Comparison of ENCODE assay signal across 10 mouse cellular contexts in the genomic region with DNA sequence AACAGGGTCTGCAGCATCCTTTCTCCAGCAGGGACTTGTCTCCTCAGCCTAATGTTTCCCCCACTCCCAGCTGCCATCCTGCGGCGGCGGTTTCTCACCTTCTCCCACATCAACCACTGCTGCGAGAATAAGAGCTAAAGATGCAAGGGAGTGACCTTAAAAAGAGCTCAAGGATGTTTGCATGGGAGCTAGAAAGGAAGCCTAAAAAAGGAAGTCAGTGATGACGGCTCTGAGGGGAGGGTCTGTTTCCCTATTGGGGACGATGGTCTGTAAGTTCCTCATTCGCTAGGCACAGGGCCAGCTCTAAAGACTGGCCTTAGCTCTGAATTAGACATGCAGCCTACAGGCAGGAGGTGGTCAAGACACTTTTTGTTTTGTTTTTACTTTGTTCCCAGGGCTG. TPM values are rescaled to one million over a fixed set of nuclear protein-coding genes. Genes with fewer than 3 reads are reported as not detected.
DNase-seq lines count a peak whose midpoint lies in the region; ATAC-seq and TF ChIP-seq lines count a peak whose summit lies in the region.
"Had no signal": no experiment of that assay in that cellular context is flagged by ENCODE, and none has a peak within 500 bp of the region (broad histone marks: within the 10 kb centered on the region; RNA-seq: fewer than 3 reads in every experiment).

No protein-coding gene starts in this region.

- H3K9me3 ChIP-seq in midbrain, postnatal 0 days (ENCODE audit: low read length), result no peaks in the 10 kb centered on the region
- H3K9me3 ChIP-seq in midbrain, embryonic 11.5 days (ENCODE audit: control insufficient read depth, low read length), result no peaks in the 10 kb centered on the region
- no peaks in the 10 kb centered on the region for H3K9me3 ChIP-seq in heart, embryonic 10.5 days
- H3K9me3 ChIP-seq in lung, embryonic 15.5 days, result no peaks in the 10 kb centered on the region
- H3K9me3 ChIP-seq in stomach, postnatal 0 days (ENCODE audit: control insufficient read depth, low read length), result no peaks in the 10 kb centered on the region
- H3K9me3 ChIP-seq: embryonic facial prominence, embryonic 12.5 days; liver, embryonic 15.5 days had no signal

- WGBS in midbrain, postnatal 0 days, result 67% methylated on average over 7 of the region's 7 CpGs
- WGBS in midbrain, embryonic 11.5 days, result 75% methylated on average over 7 of the region's 7 CpGs
- 33% methylated on average over 7 of the region's 7 CpGs for WGBS in heart, embryonic 10.5 days
- 49% methylated on average over 7 of the region's 7 CpGs for WGBS in lung, embryonic 15.5 days
- 47% methylated on average over 7 of the region's 7 CpGs for WGBS in stomach, postnatal 0 days

- peak; percentile 31 for DNase-seq in midbrain, postnatal 0 days (ENCODE audit: low spot score)
- no peak for DNase-seq in midbrain, embryonic 11.5 days (ENCODE audit: low spot score, missing footprints)
- DNase-seq in T-cell, adult 2 months (ENCODE audit: low spot score), result peak; percentile 38
- DNase-seq in heart, embryonic 10.5 days (ENCODE audit: low spot score), result peak; percentile 76
- DNase-seq in stomach, postnatal 0 days (ENCODE audit: low spot score), result no peak
- no peak for DNase-seq in urinary bladder, adult 2 months (ENCODE audit: low spot score)
- no peak for DNase-seq in cerebellum, adult 8-10 months

- no peak for TF ChIP-seq EP300 in stomach, postnatal 0 days (optimal IDR thresholded peaks at IDR 0.05)

- ATAC-seq in midbrain, postnatal 0 days (ENCODE audit: low FRiP score), result no peak
- no peak for ATAC-seq in midbrain, embryonic 11.5 days (ENCODE audit: low FRiP score)
- ATAC-seq in lung, embryonic 15.5 days (ENCODE audit: borderline replicate concordance, extremely low read depth, low FRiP score, low TSS enrichment), result no peak
- 0 out of 2 replicates have a peak, but pooled peaks have one; percentile 29 for ATAC-seq in stomach, postnatal 0 days (ENCODE audit: low FRiP score, low TSS enrichment)

- TF ChIP-seq CTCF in midbrain, postnatal 0 days (IDR thresholded peaks at IDR 0.05), result no peak
- TF ChIP-seq CTCF in stomach, postnatal 0 days (IDR thresholded peaks at IDR 0.05; ENCODE audit: low read depth), result 0 out of 2 replicates have a peak, but pooled peaks have one; percentile 12

- H3K4me3 ChIP-seq in midbrain, postnatal 0 days (ENCODE audit: low read depth, low read length), result no peak overlapping the region
- H3K4me3 ChIP-seq in midbrain, embryonic 11.5 days (ENCODE audit: low read depth, low read length), result no peak overlapping the region
- no peak overlapping the region for H3K4me3 ChIP-seq in heart, embryonic 10.5 days
- H3K4me3 ChIP-seq in lung, embryonic 15.5 days, result no peak overlapping the region
- no peak overlapping the region for H3K4me3 ChIP-seq in stomach, postnatal 0 days (ENCODE audit: low read depth, low read length)
- H3K4me3 ChIP-seq: embryonic facial prominence, embryonic 12.5 days had no signal

- no peaks in the 10 kb centered on the region for H3K27me3 ChIP-seq in midbrain, postnatal 0 days (ENCODE audit: insufficient read depth, low read length)
- no peaks in the 10 kb centered on the region for H3K27me3 ChIP-seq in midbrain, embryonic 11.5 days (ENCODE audit: control insufficient read depth, insufficient read depth, low read length)
- H3K27me3 ChIP-seq in heart, embryonic 10.5 days (ENCODE audit: insufficient read depth, poor library complexity, severe bottlenecking), result no peaks in the 10 kb centered on the region
- no peaks in the 10 kb centered on the region for H3K27me3 ChIP-seq in lung, embryonic 15.5 days
- H3K27me3 ChIP-seq in stomach, postnatal 0 days (ENCODE audit: control insufficient read depth, insufficient read depth, low read length), result no peaks in the 10 kb centered on the region
- H3K27me3 ChIP-seq: embryonic facial prominence, embryonic 12.5 days; liver, embryonic 15.5 days had no signal

- no peak overlapping the region for H3K9ac ChIP-seq in midbrain, postnatal 0 days (replicated peaks; ENCODE audit: low read length, poor library complexity, severe bottlenecking)
- no peak overlapping the region for H3K9ac ChIP-seq in midbrain, embryonic 11.5 days (ENCODE audit: low read length)
- no peak overlapping the region for H3K9ac ChIP-seq in lung, embryonic 15.5 days
- no peak overlapping the region for H3K9ac ChIP-seq in stomach, postnatal 0 days (ENCODE audit: low read length)
- H3K9ac ChIP-seq: embryonic facial prominence, embryonic 12.5 days had no signal

- H3K36me3 ChIP-seq in midbrain, postnatal 0 days (ENCODE audit: insufficient read depth, low read length), result no peaks in the 10 kb centered on the region
- no peaks in the 10 kb centered on the region for H3K36me3 ChIP-seq in midbrain, embryonic 11.5 days (ENCODE audit: control insufficient read depth, insufficient read depth, low read length)
- H3K36me3 ChIP-seq in heart, embryonic 10.5 days, result no peaks in the 10 kb centered on the region
- no peaks in the 10 kb centered on the region for H3K36me3 ChIP-seq in lung, embryonic 15.5 days
- no peaks in the 10 kb centered on the region for H3K36me3 ChIP-seq in stomach, postnatal 0 days (ENCODE audit: control insufficient read depth, insufficient read depth, low read length)
- H3K36me3 ChIP-seq: embryonic facial prominence, embryonic 12.5 days; liver, embryonic 15.5 days had no signal

- H3K4me2 ChIP-seq in midbrain, postnatal 0 days (ENCODE audit: low read depth, low read length, poor library complexity, severe bottlenecking), result no peak overlapping the region
- H3K4me2 ChIP-seq in midbrain, embryonic 11.5 days, result no peak overlapping the region
- 0 out of 2 replicates have a peak overlapping the region, but pooled peaks have one; percentile 80 for H3K4me2 ChIP-seq in lung, embryonic 15.5 days
- no peak overlapping the region for H3K4me2 ChIP-seq in stomach, postnatal 0 days (replicated peaks; ENCODE audit: low read depth)

- no peak overlapping the region for H3K27ac ChIP-seq in midbrain, postnatal 0 days (ENCODE audit: low read depth, low read length)
- no peak overlapping the region for H3K27ac ChIP-seq in midbrain, embryonic 11.5 days (ENCODE audit: low read depth, low read length)
- no peak overlapping the region for H3K27ac ChIP-seq in heart, embryonic 10.5 days
- H3K27ac ChIP-seq in lung, embryonic 15.5 days, result no peak overlapping the region
- H3K27ac ChIP-seq in stomach, postnatal 0 days (replicated peaks), result no peak overlapping the region
- H3K27ac ChIP-seq: embryonic facial prominence, embryonic 12.5 days; liver, embryonic 15.5 days had no signal

- no peaks in the 10 kb centered on the region for H3K4me1 ChIP-seq in midbrain, postnatal 0 days (ENCODE audit: insufficient read depth, low read length)
- no peaks in the 10 kb centered on the region for H3K4me1 ChIP-seq in midbrain, embryonic 11.5 days (ENCODE audit: control insufficient read depth, insufficient read depth, low read length)
- no peaks in the 10 kb centered on the region for H3K4me1 ChIP-seq in heart, embryonic 10.5 days
- H3K4me1 ChIP-seq in lung, embryonic 15.5 days, result 0 out of 2 replicates have a peak, but pooled peaks cover 7% of the 10 kb centered on the region
- H3K4me1 ChIP-seq in stomach, postnatal 0 days (replicated peaks; ENCODE audit: control insufficient read depth, insufficient read depth), result no peaks in the 10 kb centered on the region
- H3K4me1 ChIP-seq: embryonic facial prominence, embryonic 12.5 days had no signal

RNA-seq across cellular contexts. Expression of a gene that starts 1.3 kb away (rescaled TPM):
- total RNA-seq in midbrain, postnatal 0 days (2014; rRNA removed), result 0.42 and 0.44 TPM in 2 replicates
- 0.25 and 0.73 TPM in 2 replicates for polyA plus RNA-seq in midbrain, postnatal 0 days (2015; fragmentation: Nextera tagmentation; extraction: Ambion mirVana)
- polyA plus RNA-seq in midbrain, embryonic 11.5 days (2014; fragmentation: Nextera tagmentation; extraction: Ambion mirVana), result 0.33 and 1.0 TPM in 2 replicates
- polyA plus RNA-seq in heart, embryonic 10.5 days (2016; fragmentation: Nextera tagmentation; extraction: Ambion mirVana), result 2.2 and 3.1 TPM in 2 replicates
- polyA plus RNA-seq in lung, embryonic 15.5 days (2015; fragmentation: Nextera tagmentation; extraction: Ambion mirVana), result 1.7 and 2.2 TPM in 2 replicates
- 1.4 and 1.6 TPM in 2 replicates for polyA plus RNA-seq in stomach, postnatal 0 days (2015; fragmentation: Nextera tagmentation; extraction: Ambion mirVana)
- polyA plus RNA-seq in urinary bladder, adult 2 months (2012; rRNA removed), result 3.6 and 4.1 TPM in 2 replicates

RNA-seq across cellular contexts. Expression of a gene that starts 50.7 kb away (rescaled TPM):
- total RNA-seq in midbrain, postnatal 0 days (2014; rRNA removed), result 346 and 392 TPM in 2 replicates
- polyA plus RNA-seq in midbrain, postnatal 0 days (2015; fragmentation: Nextera tagmentation; extraction: Ambion mirVana), result 483 and 520 TPM in 2 replicates
- polyA plus RNA-seq in midbrain, embryonic 11.5 days (2014; fragmentation: Nextera tagmentation; extraction: Ambion mirVana), result 805 and 833 TPM in 2 replicates
- polyA plus RNA-seq in heart, embryonic 10.5 days (2016; fragmentation: Nextera tagmentation; extraction: Ambion mirVana), result 1,068 and 1,241 TPM in 2 replicates
- 645 and 653 TPM in 2 replicates for polyA plus RNA-seq in lung, embryonic 15.5 days (2015; fragmentation: Nextera tagmentation; extraction: Ambion mirVana)
- 1,050 and 1,122 TPM in 2 replicates for polyA plus RNA-seq in stomach, postnatal 0 days (2015; fragmentation: Nextera tagmentation; extraction: Ambion mirVana)
- polyA plus RNA-seq in urinary bladder, adult 2 months (2012; rRNA removed), result 445 and 526 TPM in 2 replicates

Comparison
In these comparisons a context has a peak if more than half of its experiments do, and no peak if none do; other contexts are left out.
1. DNase-seq: peak in midbrain, postnatal 0 days (single experiment), T-cell, adult 2 months (single experiment) and heart, embryonic 10.5 days (single experiment); none in midbrain, embryonic 11.5 days (single experiment), stomach, postnatal 0 days (single experiment), urinary bladder, adult 2 months (single experiment) and cerebellum, adult 8-10 months (single experiment).